Mouse (Mus musculus): Measurements from ENCODE around the gene Plk3.
"Not testable (repeated sequence)": the region's sequence is repeated elsewhere in the genome, so short reads cannot be mapped to it uniquely, and the experiment has no call there.

The Plk3 gene

DNA sequence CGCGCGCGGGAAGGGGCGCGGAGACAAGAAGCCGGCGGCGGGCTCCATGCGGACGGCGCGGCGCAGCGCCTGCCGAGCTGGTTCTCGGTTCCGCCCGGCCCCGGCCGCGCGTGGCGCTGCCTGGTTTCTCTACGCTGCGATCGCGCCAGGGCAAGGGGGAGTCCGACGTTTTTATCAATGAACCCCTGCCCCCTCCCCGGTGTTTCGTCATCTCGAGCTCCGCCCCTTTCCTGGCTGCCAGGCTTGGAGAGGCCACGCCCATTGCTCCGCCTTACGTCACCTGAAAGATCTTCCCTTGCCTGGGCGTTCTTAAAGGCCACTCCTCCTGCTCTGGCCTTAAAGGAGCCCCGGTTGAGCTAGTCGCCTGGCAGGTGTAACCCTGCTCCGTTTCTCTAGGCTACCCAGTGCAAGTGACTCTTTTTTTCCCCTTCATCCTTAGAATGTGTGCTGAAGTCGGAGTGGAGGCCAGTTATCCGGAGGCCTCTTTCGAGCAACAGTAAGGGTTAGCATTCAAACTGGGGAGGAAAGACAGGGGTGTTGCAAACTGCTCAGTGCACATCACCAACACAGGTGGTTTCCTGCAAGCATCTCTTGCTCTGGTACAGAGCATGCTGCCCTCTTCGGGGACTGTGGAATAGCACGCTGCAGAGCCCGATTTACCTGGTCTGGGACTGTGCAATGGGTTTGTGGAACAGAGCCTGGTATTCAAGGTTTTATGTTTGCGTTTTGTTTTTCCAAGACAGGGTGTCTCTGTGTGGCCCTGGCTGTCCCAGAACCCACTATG lies at the start of gene Plk3:
TSS of gene Plk3 (minus strand) at position 147 of the 784 bp plus-strand sequence.
- DNase-seq (ENCODE audit: low spot score in 2 of 2), result peak; percentile 98 to 99

DNA sequence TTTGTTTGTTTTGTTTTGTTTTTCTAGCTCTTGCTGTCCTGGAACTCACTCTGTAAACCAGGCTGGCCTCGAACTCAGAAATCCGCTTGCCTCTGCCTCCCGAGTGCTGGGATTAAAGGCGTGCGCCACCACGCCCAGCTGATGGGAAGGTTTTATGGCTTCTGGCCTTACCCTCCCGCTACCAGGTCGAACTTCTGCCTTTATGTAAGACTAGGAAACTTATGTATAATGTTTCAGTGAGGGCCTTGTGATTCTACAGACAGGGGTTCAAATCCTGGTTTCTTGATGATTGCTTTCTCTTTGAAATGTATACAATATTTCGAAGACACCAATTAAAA lies 49.0 kb upstream of the Plk3 start:
- not testable (repeated sequence) for DNase-seq (ENCODE audit: low spot score in 2 of 2)

DNA sequence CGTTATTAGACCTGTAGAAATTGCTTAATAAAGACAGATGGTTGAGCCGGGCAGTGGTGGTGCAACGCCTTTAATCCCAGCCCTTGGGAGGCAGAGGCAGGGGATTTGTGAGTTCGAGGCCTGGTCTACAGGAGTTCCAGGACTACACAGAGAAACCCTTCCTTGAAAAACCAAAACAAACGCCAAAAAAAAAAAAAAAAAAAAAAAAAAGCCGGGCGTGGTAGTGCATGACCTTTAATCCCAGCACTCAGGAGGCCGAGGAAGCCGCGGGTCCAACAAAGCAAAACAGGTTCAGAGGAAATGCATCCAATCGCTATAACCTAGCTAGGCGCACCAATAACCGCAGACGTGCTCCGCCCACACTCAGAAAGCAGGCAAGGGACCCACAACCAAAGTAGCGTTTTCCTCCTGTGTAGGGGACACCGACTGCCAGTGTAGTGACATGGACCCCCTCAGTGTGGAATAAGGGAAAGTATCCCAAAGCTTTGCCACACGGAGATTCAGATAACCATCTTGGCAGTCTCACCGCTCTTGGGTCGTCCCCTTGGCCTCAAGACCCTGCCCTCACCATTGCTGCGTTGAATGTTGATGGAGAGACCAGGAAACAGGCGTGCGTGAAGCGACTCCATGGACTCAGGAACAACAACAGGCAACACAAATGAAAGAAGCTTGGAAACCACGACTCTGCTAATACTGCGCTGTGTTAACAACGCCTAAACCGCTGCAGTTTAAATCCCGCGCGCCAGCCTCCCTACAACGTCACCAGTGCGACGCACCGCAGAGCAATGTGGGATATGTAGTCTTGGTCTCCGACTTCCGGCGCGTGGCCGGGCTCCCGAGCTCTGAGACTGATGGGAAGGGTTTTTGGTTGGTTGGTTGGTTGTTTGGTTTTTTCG lies 48.3 kb upstream of the Plk3 start, which contains the start of gene Kif2c:
TSS of gene Kif2c (minus strand) at position 777 of the 896 bp plus-strand sequence.
- peak; percentile 96 for DNase-seq (ENCODE audit: low spot score in 2 of 2)

DNA sequence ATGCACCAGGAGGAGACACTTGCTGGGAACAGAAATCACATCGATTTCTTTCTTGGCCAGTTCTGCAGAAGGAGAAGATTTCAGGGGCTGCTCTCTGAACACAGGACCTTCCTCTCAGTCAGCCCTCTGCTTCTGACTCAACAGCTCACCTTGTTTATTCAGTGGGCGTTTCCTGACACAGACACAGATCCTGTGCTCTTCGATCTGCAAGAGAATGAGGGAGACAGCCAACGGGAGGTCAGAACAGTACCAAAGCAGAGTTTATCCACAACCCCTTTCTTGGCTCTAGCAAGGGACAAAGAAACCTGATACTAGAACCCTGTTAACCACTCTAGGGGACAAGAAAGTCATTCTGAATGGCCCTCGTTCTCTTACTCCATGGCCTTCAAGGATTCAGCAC lies 36.2 kb upstream of the Plk3 start:
- no peak for DNase-seq (ENCODE audit: low spot score in 2 of 2)

DNA sequence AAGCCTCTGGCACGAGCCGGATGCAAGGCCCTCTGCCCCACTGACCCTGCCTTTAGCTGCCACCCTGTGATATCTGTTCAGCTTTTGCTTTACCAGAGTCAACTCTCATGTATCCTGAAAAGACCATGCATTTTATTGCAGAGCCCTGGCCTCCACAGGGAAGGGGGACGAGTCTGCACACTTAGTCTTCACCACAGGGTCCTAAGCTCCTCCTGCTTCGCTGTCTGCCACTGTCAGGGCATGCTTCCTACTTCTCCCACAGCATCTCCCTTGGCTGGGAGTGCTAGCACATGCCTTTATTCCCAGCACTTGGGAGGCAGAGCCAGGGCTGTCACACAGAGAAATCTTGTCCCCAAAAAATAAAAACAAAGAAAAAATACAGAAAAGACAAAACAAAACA lies 27.4 kb upstream of the Plk3 start:
- DNase-seq (ENCODE audit: low spot score in 2 of 2), result no peak

DNA sequence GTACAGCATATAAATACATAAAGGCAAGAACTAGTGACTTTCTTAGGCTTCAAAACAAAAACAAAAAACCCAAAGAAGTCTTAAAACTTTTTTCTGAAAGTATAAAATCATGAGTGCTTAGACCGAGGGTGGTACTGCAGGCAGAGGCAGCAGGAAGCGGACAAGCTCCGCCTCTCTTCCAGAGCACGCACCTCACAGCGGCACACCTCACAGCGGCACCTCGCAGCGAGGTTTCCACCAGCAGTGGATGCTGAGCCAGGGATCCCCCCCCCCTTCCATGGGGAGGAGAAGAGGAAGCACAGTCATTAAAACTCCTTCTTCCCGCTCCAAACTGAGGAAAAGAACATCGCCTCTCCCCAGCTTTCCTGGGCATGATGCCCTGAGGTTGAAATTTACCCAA lies 25.9 kb upstream of the Plk3 start:
- no peak for DNase-seq (ENCODE audit: low spot score in 2 of 2)

DNA sequence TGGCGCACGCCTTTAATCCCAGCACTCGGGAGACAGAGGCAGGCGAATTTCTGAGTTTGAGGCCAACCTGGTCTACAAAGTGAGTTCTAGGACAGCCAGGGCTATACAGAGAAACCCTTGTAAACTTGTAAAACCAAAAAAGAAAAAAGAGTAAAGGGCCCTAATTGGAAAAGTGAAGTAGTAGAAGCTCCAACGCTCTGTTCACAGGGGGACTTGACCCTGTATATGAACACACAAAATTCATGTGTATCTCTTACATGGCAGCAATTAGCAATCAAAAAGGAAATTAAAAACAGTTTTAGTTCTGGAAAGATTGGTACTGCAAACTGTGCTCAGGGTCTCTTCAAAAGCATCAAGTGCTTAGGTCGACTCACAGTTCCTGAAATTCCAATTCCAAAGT lies 22.6 kb upstream of the Plk3 start:
- no peak for DNase-seq (ENCODE audit: low spot score in 2 of 2)

DNA sequence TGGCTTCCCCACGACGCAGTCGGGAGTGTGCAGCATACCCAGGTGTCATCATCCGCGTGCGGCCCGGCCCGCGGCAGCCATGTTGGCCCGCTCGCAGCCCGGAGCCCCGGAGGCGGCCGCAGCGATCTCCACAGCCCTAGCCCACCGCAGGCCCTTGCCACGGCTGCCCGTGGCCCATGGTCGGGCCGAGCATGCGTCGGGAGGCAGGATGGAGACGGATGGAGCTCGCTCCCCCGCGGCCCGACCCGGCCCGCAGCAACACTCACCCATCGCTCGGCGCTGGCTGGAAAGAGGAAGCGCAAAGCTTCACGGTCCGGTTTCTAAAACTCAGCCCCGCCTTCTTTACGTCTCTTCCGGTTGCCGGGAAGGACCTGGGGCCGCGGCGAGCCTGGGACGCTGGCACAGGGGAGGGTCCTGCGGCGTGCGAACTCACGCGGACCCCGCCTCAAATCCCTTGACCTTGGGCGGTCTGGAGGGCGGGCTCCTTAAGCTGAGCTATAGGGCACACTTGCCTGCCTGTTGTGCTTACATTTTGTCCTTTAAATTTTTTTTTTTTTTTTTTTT lies 22.1 kb upstream of the Plk3 start, which contains the start of gene Rps8:
TSS of gene Rps8 (minus strand) at position 452 of the 564 bp plus-strand sequence.
- DNase-seq (ENCODE audit: low spot score in 2 of 2), result peak; percentile 85 to 89

DNA sequence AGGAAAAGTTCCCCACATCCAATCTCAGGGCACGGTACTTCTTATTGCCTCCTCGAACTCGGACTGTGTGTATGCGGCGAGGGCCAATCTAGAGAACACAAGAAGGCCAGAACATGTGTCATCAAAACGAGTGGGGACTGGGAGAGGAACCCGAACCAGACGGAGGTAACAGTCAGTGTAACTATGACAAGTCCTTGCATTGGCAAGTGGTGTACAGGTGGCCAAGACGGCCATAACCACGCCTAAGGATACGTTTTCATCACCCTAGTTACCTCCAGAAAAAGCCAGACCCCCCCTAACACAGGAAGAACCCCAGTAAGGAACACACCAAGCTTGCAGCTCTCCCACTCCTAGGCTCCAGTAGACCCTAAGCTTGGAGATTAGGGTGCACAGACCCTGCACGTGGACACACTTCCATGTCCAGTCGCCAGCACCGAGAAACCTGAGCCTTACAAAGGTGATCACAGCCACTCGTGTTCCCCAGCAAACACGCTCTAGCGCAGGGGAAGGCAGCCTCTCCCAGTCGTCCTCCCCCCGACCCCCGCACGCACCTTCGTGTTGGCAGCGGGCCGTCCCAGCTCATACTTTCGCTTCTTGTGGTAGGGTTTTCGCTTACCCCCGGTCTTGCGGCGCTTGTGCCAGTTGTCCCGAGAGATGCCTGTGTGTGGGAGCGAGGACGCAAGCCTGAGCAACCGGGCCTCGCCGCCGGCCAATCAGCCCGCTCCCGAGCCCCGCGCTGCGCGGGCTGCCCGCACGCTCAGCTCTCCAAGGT lies 21.4 kb upstream of the Plk3 start:
- peak in 1 of 2 experiments; percentile 41 for DNase-seq (ENCODE audit: low spot score in 2 of 2)

DNA sequence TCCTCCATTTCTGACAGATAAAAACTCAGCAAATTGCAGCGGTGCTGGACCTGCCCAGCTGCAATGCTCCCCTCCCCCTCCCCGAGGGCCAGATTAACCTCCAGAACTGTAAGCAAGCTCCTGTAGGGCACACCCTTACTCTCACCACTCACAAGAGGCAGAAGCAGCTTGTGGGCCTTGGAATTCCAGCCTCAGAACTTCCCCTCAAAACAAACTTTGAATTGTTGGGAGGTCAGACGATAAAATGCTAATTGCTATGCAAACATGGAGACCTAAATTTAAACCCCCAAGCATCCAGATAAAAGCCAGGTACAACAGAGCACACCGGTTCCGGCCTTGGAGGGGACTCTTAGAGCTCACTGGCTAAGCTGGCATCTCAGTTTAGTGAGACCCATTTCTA lies 19.0 kb upstream of the Plk3 start:
- no peak for DNase-seq (ENCODE audit: low spot score in 2 of 2)

DNA sequence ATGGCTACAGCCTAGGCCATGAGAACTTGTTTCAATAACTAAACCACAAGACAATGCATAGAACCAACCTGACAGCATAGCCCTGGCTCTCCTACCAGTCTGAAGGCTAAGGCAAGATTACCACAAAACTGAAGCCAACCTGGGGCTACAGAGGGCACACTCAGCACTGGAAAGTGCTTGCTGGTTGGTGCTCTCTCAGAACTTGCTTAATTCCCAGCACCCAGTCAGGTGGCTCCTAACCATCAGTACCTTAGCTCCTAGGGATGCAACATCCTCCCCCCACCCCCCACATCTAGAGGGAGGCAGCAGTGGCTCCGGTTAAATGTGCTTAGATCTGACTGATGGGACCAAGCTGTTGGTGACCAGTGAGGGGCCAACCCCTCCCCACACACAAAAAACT lies 17.7 kb upstream of the Plk3 start:
- DNase-seq (ENCODE audit: low spot score in 2 of 2), result no peak

DNA sequence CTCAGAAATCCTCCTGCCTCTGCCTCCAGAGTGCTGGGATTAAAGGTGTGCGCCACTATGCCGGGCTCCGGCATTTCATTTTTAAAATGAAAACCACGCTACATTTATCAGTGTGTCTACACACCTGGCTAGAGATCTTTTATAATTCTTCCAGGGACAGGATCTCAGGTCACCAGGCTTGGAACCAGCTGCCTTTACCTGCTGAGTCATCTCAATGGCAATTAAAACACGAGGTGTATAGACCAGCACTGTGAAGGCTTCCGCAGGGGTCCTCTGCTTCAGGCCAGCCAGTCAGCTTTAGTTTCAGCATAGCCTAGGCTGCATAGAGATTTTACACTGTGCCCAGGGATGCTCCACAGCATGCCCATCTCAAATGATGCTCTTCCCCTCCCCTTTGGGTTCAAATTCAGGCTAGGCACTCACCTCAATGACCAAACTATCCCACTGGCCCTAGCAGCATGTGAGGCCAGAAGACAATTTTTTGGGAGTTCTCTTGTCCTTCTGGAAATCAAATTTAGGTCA lies 16.5 kb upstream of the Plk3 start:
- no peak for DNase-seq (ENCODE audit: low spot score in 2 of 2)

DNA sequence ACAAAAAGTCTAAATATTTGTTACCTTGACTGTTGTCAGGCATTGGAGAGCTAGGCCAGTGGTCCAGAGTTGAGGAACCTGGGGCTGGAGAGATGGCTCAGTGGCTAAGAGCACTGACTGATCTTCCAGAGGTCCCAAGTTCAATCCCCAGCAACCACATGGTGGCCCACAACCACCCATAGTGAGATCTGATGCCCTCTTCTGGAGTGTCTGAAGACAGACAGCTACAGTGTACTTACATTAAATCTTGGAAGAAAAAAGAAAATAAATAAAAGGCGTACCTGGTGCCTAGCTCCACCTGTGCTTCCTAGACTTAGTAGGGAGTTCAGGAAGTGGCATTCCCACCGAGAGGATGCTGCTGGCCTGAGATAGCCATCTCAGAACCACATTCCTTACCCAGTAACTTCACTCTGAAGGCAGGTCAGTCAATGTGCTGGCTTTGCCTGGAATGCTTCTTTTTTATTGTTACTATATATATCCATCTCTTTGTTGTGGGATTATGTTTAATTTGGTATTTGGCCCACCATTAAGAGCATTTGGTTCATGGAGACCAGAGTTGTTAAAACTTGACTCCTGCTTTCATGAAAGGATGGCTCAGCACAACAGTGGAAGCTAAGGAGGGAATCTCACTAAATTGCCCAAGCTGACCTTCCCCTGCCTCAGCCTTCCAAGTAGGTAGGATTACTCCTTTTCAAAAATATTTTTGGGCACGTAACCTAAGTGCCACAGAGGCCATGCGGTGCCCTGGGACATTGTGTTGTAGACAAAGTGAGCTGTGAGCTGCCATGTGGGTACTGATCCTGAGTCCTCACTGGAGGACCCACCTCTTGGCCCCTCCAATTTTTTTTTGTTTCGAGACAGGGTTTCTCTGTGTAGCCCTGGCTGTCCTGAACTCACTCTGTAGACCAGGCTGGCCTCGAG lies 15.8 kb upstream of the Plk3 start:
- no peak for DNase-seq (ENCODE audit: low spot score in 2 of 2)

DNA sequence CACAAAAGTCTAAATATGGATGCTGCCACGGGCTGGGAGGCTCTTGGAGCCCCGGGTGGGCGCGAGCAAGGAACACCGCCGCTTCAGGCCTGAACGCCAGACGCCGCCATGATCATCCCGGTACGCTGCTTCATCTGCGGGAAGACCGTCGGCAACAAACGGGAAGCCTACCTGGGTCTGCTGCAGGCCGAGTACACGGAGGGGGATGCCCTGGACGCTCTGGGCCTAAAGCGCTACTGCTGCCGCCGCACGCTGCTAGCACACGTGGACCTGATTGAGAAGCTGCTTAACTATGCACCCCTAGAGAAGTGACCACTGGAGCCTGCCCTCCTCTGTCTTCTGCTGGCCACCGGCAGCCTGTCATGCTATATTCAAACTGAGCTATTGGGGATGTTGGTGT lies 15.1 kb upstream of the Plk3 start:
- no peak for DNase-seq (ENCODE audit: low spot score in 2 of 2)

DNA sequence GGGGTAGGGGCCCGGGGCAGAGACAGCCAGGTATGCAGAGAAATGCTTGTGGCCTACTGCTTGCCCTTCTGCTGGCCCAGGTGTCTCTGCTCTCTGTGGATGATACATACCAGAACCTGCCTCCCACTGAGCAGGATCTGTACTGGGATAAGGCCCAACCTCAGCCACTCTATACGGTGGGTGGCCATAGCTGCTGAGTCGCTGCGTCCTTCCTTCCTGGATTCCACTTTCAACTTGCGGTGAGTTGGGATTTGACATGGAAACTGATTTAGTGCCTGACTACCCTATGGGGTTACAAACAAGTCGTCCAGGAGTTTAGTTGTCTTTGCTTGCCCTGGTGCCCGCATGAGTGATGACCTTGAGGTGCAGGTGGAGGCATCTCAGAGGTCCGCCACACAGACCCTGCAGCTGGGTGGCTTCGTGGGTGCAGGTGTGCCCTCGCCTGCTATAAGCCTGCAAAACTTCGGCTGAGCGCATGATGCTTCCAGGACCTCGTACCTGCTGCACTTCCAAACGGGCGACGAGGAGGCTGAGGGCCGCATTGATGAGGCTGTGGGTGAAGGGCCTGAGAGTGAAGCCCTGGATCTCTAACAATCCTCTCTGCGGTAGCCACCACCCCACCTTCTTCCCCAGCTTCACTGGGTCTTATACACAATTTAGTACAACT lies 14.4 kb upstream of the Plk3 start:
- no peak for DNase-seq (ENCODE audit: low spot score in 2 of 2)

DNA sequence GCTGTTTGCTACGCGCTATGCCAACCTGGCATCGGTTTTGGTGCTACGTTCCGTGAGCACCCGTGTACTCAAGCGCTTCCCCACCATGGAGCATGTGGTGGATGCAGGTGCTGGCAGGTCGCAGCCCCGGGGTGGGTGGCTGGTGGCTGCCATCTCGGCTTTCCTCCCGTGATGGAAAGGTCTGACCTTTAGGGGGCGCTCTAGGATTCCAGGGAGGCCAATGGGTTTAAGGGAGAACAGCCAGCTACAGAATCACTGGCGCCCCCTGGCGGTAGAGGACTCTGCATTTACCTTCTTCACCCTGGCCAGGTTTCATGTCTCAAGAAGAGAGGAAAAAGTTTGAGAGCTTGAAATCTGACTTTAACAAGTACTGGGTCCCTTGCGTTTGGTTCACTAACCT lies 12.4 kb upstream of the Plk3 start:
- DNase-seq (ENCODE audit: low spot score in 2 of 2), result peak; percentile 72 to 75

DNA sequence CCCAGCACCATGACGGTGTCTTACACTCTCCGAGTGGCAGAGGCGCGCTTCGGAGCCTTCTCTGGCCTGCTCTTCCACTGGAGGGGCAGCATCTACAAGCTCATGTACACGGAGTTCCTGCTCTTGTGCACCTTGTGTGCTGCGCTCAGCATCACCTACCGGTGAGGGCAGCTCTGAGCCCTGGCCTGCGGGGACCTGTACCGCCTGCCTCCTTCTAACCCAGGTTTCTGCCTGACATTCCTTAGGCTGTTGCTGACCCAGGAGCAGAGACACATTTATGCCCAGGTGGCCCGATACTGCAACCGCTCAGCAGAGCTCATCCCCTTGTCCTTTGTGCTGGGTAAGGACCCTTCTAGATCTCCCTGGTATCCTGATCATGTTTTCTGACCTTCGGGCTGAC lies 11.5 kb upstream of the Plk3 start:
- DNase-seq (ENCODE audit: low spot score in 2 of 2), result no peak

DNA sequence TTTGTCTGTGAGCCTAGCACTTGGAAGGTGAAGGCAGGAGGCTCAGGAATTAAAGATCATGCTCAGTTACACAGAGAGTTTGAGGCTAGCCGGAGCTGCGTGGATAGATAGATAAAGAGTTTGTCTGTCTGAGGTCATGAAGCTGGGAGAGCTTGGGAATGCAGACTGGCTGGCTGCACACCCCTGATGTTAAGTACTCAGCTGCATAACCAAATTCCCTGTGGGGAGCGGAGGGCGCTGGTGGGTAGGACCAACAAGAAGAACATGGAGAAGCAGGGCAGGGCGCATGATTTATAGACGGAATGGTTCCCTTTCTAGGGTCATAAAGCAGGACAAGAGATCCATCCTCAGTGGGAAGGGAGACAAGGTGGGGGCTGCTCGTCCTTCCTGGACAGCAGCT lies 9.3 kb upstream of the Plk3 start:
- no peak for DNase-seq (ENCODE audit: low spot score in 2 of 2)

DNA sequence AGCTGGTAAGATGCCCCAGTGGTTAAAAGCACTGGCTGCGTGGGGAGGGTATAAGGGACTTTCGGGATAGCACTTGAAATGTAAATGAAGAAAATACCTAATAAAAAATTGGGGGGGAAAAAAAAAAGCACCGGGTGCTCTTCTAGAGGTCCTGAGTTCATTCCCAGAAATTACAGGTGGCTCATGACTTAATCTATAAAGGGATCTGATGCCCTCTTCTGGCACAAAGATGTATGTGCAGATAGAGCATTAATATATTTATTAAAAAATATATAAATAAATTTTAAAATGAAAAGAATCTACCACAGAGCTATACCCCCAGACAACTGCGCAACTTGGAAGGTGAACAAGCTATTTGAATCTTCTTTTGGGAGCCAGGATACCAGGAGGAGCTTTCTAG lies 6.8 kb upstream of the Plk3 start:
- DNase-seq (ENCODE audit: low spot score in 2 of 2), result no peak

DNA sequence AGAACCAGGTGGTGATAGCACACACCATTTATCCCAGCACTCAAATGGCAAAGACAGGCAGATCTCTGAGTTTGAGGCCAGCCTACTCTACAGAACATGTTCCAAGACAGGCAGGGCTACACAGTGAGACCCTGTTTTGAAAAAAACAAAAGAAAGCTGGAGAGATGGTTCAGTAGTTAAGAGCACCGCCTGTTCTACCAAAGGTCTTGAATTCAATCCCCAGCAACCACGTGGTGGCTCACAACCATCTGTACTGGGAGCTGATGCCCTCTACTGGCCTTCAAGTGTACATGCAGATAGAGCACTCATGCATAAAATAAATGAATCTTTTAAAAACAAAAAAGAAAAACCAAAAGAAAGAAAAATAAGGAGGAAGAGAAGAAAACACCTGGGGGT lies 5.5 kb upstream of the Plk3 start:
- no peak for DNase-seq (ENCODE audit: low spot score in 2 of 2)

All from right cerebral cortex, adult 2 months (tissue).